Mouse (Mus musculus) stomach, adult 2 months (tissue): Measurements from ENCODE around the gene Adam1b. TPM values are rescaled to one million over a fixed set of nuclear protein-coding genes. Genes with fewer than 3 reads are reported as not detected.

ENCODE experiments used
- polyA plus RNA-seq: library from polyadenylated mRNA; depleted of rRNA; stranded (reverse); fragments of >200 nt; gene quantifications from 2 replicates; pipeline ENCODE4 v1.2.3, GENCODE M21; 2012; rRNA removed

Adam1b gene
- polyA plus RNA-seq, result not detected in 2 replicates

DNA sequence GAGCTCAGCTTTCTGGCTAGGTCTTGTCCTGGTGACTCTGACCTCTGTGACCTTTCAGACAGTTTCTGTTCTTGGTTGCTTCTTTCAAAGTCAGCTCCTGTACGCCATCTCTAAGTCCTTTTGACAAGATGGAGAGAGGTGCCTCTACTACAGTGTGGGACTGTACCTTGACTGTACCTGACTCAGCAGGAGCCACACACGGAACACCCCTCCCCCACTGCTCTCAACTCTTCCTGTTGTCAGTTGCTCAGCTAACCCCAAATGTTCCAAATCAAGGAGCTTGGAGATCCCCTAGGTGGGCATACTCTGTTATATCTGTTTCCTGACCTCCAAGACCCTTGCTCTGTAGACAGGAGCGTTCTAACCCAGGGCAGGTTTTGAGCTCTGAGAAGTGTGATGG lies at the start of gene Adam1b:
Adam1b (minus strand) TSS at position 205 of the 400 bp plus-strand sequence.

DNA sequence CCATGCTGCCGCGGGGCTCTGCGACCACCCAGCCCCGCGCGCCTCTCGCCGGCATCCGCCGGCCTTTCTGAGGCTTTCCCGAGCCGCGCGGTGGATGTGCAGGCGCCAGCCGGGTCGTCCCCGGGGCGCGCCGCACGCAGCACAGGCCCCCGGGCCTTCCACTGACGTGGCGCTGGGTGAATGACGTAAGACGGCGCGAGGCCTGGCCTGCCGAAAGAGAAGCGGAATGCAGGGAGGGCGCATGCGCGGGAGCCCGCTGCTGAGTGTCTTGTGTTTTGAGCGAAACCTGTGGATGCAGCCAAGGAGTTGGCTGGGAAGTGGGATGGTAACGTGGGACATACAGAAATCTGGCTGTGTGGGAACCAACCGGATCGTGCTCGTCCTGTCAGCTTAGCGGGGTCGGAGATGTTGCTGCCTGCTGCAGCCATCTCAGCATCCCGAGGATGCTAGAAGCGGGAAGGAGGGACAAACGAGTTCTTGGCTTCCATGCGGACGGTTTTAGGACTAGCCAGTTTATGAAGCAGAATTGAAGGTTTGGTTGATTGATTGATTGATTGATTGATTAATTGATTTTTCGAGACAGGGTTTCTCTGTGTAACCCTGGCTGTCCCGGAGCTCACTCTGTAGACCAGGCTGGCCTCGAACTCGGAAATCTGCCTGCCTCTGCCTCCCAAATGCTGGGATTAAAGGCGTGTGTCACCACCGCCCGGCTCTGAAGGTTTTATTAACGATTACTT lies 42.7 kb upstream of the Adam1b start, which contains the start of gene Mapkapk5:
Mapkapk5 (minus strand) TSS at position 113 of the 737 bp plus-strand sequence.

DNA sequence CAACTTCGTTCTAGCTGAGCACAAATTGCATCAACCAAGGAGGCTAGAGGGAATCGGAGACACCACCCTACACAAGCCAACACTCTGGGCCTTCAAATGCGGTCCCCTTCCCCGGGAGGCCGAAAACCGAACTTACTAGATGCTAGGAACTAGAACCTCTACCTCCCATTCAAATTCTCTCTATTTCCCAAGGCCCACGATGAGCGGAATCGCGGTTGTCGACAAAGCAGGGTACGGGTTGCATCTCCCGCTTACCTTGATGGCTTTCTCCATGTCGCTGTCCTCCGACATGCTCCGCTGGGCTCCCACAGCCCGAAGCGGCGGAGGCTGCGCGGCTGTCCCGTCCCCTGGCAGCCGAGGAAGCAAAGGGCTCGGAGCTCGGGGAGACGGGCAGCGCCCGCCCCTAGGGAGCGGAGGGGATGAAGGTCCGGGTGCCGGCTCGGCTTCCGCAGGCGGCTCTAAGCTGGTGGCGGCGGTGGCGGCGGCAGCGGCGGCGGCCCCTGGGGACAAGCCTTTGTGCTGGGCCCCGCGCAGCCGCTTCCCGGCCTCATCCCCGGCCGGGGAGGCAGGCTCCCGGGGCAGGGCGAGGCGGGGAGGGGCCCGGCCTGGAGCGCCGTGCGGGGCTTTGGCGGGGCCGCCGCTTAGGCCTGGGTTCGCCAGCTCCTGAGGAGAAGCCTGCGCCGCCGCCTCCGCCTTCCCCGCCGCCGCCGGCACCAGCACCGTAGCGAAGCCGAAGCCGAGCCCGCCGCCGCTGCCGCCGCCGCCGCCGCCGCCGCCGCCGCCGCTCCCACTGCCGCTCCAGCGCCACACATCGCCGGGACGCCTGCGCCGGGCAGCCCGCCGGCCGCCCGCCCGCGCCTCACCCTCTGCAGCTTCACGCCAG lies 41.9 kb upstream of the Adam1b start, which contains the start of the genes Adam1a and Gm42878:
Adam1a (minus strand) TSS at position 573 of the 883 bp plus-strand sequence.
Gm42878 (minus strand) TSS at position 573 of the 883 bp plus-strand sequence.

DNA sequence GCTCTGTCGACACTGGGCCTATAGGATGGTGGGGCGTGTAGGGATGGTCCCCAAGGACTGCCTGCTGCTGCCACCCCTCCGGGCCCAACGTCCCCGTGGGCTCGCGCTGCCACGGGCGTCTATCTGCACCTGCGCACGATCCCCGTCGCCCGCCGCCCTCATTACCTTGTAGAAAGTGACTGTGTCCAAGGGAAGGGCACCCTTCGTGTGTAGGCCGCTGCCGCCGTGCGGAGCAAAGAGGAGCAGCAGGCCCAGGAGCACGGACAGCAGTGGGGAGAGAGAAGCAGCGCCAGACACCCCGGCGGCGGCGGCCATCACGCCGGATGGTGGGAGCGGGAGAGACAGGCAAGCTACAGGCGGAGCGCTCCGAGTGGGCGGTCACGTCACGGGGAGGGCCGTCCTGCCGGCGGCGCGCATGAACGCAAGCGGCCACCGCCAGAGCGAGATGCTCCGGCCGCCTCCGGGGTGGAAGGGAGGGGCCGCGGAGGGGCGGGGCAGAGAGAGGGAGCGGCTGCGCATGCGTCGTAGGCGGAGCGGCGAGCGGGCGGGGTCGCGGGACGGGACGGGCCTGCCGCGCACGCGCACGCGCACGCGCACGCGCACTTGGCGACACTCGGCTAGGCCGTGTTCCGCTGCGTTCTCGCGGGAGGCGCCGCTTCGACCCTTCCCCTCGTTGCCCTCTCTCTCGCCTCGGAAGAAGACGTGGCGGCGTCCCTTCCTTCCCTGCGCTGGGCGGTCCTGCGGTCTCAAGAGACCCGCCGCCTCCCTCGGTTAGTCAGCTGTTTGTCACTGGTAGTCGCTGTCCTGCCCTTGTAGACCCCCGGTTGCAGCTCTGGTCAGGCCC lies 51.0 kb downstream of the Adam1b start, which contains the start of gene Erp29:
Erp29 (minus strand) TSS at position 481 of the 844 bp plus-strand sequence.

DNA sequence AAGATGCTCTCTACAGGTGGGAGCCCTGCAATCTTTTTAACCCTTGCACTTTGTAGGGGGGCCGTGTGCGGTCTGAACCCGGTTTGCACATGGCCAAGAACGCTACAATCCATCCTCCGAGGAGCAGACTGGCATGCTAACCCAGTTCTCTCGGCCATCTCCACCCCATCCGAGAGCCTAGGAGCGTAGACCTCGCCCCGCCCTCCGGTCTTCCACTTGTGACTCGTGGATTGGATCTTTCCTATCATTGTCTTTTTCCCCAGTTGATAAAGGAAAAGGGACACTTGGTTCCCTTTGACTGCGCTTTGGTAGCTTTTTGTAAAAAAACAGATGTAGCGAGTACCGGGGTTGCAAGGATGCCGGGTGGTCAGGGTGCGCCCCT lies 51.6 kb downstream of the Adam1b start, which contains the start of gene Tmem116:
Tmem116 (plus strand) TSS at position 250 of the 382 bp plus-strand sequence.

Other genes starting within 250 kb of the Adam1b start
- gene Trafd1, start 117.8 kb downstream of the Adam1b start, polyA plus RNA-seq, result 21.6 and 27.4 TPM in 2 replicates
- gene Naa25, start 105.5 kb downstream of the Adam1b start, polyA plus RNA-seq, result 2.1 and 3.7 TPM in 2 replicates
- 1.7 and 1.8 TPM in 2 replicates for gene Tmem116, start 51.5 kb downstream of the Adam1b start, polyA plus RNA-seq
- gene Erp29, start 50.9 kb downstream of the Adam1b start, polyA plus RNA-seq, result 14.7 and 18.7 TPM in 2 replicates
- gene Adam1a, start 42.0 kb upstream of the Adam1b start, polyA plus RNA-seq, result 0.66 and 1.3 TPM in 2 replicates
- gene Gm42878, start 42.0 kb upstream of the Adam1b start, polyA plus RNA-seq, result not detected in 2 replicates
- gene Mapkapk5, start 42.5 kb upstream of the Adam1b start, polyA plus RNA-seq, result 7.4 and 8.5 TPM in 2 replicates
- gene Aldh2, start 90.4 kb upstream of the Adam1b start, polyA plus RNA-seq, result 326 and 343 TPM in 2 replicates
- gene Acad12, start 115.5 kb upstream of the Adam1b start, polyA plus RNA-seq, result 2.2 and 2.5 TPM in 2 replicates
- 2.0 and 2.2 TPM in 2 replicates for gene Acad10, start 157.1 kb upstream of the Adam1b start, polyA plus RNA-seq
- gene Brap, start 157.1 kb upstream of the Adam1b start, polyA plus RNA-seq, result 9.2 and 10.1 TPM in 2 replicates
- 62.7 and 68.1 TPM in 2 replicates for gene Atxn2, start 207.9 kb upstream of the Adam1b start, polyA plus RNA-seq